Mouse (Mus musculus) bone marrow, adult 2 months (tissue): ENCODE measurements at regions not wholly inside any gene's neighbourhood (a gene's known extent, or its start where the extent isn't known, plus 50 kb on each side); places are given as distances from the start of the nearest gene placed in this dataset.

ENCODE experiments used
- CTCF ChIP-seq: fragments of 200-500 bp; IDR thresholded peaks from 2 replicates; pipeline ENCODE4 v1.5.1; 2011; ENCODE audit warnings: low read length, control low read depth; ENCODE audit not compliant: control insufficient read depth, insufficient read depth
- POLR2A ChIP-seq: fragments of 200-500 bp; IDR thresholded peaks from 2 replicates; pipeline ENCODE4 v1.6.1; 2011; ENCODE audit warnings: low read depth, mild to moderate bottlenecking, control low read depth, low read length, borderline replicate concordance; ENCODE audit not compliant: control insufficient read depth

- TF ChIP-seq CTCF = no peak
- TF ChIP-seq POLR2A = no peak
These were observed 76.1 kb downstream of the Ier5 start for GRCm38 (mm10) chr1:155023324-155023723.
